Mouse (Mus musculus): ENCODE results near the gene Fam104a. TPM values are rescaled to one million over a fixed set of nuclear protein-coding genes. Genes with fewer than 3 reads are reported as not detected.

Fam104a gene
- 10 to 100 TPM; 16.0 to 16.7 TPM for total RNA-seq (2021)
- long read RNA-seq, experiment 1, transcript Fam104a-201 (3 exons, 2,619 nt), result major isoform, 37 of 68 reads
- long read RNA-seq, experiment 1, partial matches to known transcripts, result 0 of 68 reads
- long read RNA-seq, experiment 1, other reads (novel, unspliced or antisense), result 31 of 68 reads
- long read RNA-seq, experiment 2, transcript Fam104a-201 (3 exons, 2,619 nt), result major isoform, 26 of 48 reads
- long read RNA-seq, experiment 2, partial matches to known transcripts, result 0 of 48 reads
- long read RNA-seq, experiment 2, other reads (novel, unspliced or antisense), result 22 of 48 reads

GRCm38 (mm10) chr11:113683957-113684706 is at the start of gene Fam104a, which contains the start of gene D11Wsu47e:
Gene Fam104a, minus strand, starts transcription at chr11:113684155.
Gene D11Wsu47e, plus strand, starts transcription at chr11:113684412.
- DNase-seq, result peak; percentile 97 to 100

GRCm38 (mm10) chr11:113731945-113732612 is 48.1 kb upstream of the Fam104a start:
- DNase-seq, result no peak

- DNase-seq, result no peak
Observed at GRCm38 (mm10) chr11:113730879-113731278, 46.9 kb upstream of the Fam104a start.

GRCm38 (mm10) chr11:113729917-113730316 is 46.0 kb upstream of the Fam104a start:
- DNase-seq, result peak in 1 of 2 experiments; percentile 27

GRCm38 (mm10) chr11:113729239-113729638 is 45.3 kb upstream of the Fam104a start:
- DNase-seq, result no peak

- DNase-seq, result no peak
Observed at GRCm38 (mm10) chr11:113727992-113728391, 44.0 kb upstream of the Fam104a start.

GRCm38 (mm10) chr11:113726994-113727888 is 43.3 kb upstream of the Fam104a start:
- peak in 1 of 2 experiments; percentile 40 for DNase-seq

- peak; percentile 67 to 79 for DNase-seq
Observed at GRCm38 (mm10) chr11:113725235-113726048, 41.5 kb upstream of the Fam104a start.

GRCm38 (mm10) chr11:113722405-113723090 is 38.6 kb upstream of the Fam104a start:
- DNase-seq, result no peak

GRCm38 (mm10) chr11:113717767-113718424 is 33.9 kb upstream of the Fam104a start:
- no peak for DNase-seq

GRCm38 (mm10) chr11:113716132-113716531 is 32.2 kb upstream of the Fam104a start:
- DNase-seq, result no peak

GRCm38 (mm10) chr11:113715078-113715674 is 31.2 kb upstream of the Fam104a start:
- DNase-seq, result no peak

- no peak for DNase-seq
Observed at GRCm38 (mm10) chr11:113711061-113711460, 27.1 kb upstream of the Fam104a start.

- DNase-seq, result peak in 1 of 2 experiments; percentile 35
Observed at GRCm38 (mm10) chr11:113710257-113710777, 26.4 kb upstream of the Fam104a start.

GRCm38 (mm10) chr11:113709731-113710256 is 25.8 kb upstream of the Fam104a start, which contains the start of gene Cpsf4l:
Gene Cpsf4l, minus strand, starts transcription at chr11:113710017.
- DNase-seq, result no peak

- DNase-seq, result no peak
Observed at GRCm38 (mm10) chr11:113709272-113709671, 25.3 kb upstream of the Fam104a start.

- DNase-seq, result no peak
Observed at GRCm38 (mm10) chr11:113708629-113709213, 24.8 kb upstream of the Fam104a start.
